Mouse (Mus musculus) liver, embryonic 14.5 days (tissue): ENCODE data around the gene Cryz.

Source experiments
- CTCF ChIP-seq: IDR thresholded peaks from 2 replicates; pipeline ENCODE4 v1.5.1; 2016; ENCODE audit warnings: antibody characterized with exemption, low read depth, control low read depth
- EP300 ChIP-seq: IDR thresholded peaks from 2 replicates; pipeline ENCODE4 v1.6.1; 2016; ENCODE audit warnings: antibody characterized with exemption, low read depth

DNA sequence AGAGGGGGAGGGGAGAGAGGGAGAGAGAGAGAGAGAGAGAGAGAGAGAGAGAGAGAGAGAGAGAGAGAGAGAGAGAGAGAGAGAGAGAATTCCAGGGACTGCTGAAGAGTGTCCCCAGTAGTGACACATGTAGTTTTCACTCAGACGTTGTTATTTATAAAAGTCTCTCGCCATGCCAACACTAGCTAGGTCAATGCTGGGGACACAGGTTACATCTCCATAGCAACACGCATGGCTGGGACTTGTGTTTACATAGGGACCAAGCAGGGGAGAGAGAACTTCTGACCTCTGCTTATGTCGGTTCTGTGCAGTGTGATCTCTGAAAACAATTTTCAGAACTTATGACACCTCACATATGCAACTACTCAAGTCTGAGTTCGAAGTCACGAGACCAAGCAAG lies 57.8 kb downstream of the Cryz start:
- no peak for TF ChIP-seq CTCF
- no peak for TF ChIP-seq EP300
